Mouse (Mus musculus): ENCODE data around the gene Atp1a3. TPM values are rescaled to one million over a fixed set of nuclear protein-coding genes. Genes with fewer than 3 reads are reported as not detected.
"Not testable (repeated sequence)": the region's sequence is repeated elsewhere in the genome, so short reads cannot be mapped to it uniquely, and the experiment has no call there.

Gene Atp1a3
- total RNA-seq (2022), result 1 to 10 TPM in 2 of 4 experiments, under 1 TPM in 2; 0.60 to 3.3 (median 1.3) TPM

GRCm38 (mm10) chr7:25005421-25006065, at the start of gene Atp1a3:
Atp1a3 (minus strand) TSS chr7:25005958.
- DNase-seq (ENCODE audit: low spot score), result no peak

GRCm38 (mm10) chr7:25052587-25052986, 46.8 kb upstream of the Atp1a3 start:
- no peak for DNase-seq (ENCODE audit: low spot score)

GRCm38 (mm10) chr7:25049295-25049930, 43.7 kb upstream of the Atp1a3 start:
- no peak for DNase-seq (ENCODE audit: low spot score)

- DNase-seq (ENCODE audit: low spot score), result no peak
Observed at GRCm38 (mm10) chr7:25047363-25047762, 41.6 kb upstream of the Atp1a3 start.

- DNase-seq (ENCODE audit: low spot score), result not testable (repeated sequence)
Observed at GRCm38 (mm10) chr7:25044599-25044998, 38.8 kb upstream of the Atp1a3 start.

- DNase-seq (ENCODE audit: low spot score), result no peak
Observed at GRCm38 (mm10) chr7:25041921-25042320, 36.2 kb upstream of the Atp1a3 start.

GRCm38 (mm10) chr7:25035916-25036315, 30.2 kb upstream of the Atp1a3 start:
- peak; percentile 50 for DNase-seq (ENCODE audit: low spot score)

GRCm38 (mm10) chr7:25034796-25035195, 29.0 kb upstream of the Atp1a3 start:
- DNase-seq (ENCODE audit: low spot score), result no peak

- no peak for DNase-seq (ENCODE audit: low spot score)
Observed at GRCm38 (mm10) chr7:25031528-25031927, 25.8 kb upstream of the Atp1a3 start.

- peak; percentile 67 for DNase-seq (ENCODE audit: low spot score)
Observed at GRCm38 (mm10) chr7:25030032-25030753, 24.4 kb upstream of the Atp1a3 start.

- no peak for DNase-seq (ENCODE audit: low spot score)
Observed at GRCm38 (mm10) chr7:25026452-25026851, 20.7 kb upstream of the Atp1a3 start.

- no peak for DNase-seq (ENCODE audit: low spot score)
Observed at GRCm38 (mm10) chr7:25025855-25026439, 20.2 kb upstream of the Atp1a3 start.

GRCm38 (mm10) chr7:25011592-25011991, 5.8 kb upstream of the Atp1a3 start:
- no peak for DNase-seq (ENCODE audit: low spot score)

- DNase-seq (ENCODE audit: low spot score), result no peak
Observed at GRCm38 (mm10) chr7:25010090-25010913, 4.5 kb upstream of the Atp1a3 start.

- DNase-seq (ENCODE audit: low spot score), result no peak
Observed at GRCm38 (mm10) chr7:25009099-25009700, 3.4 kb upstream of the Atp1a3 start.

GRCm38 (mm10) chr7:25008635-25009034, 2.9 kb upstream of the Atp1a3 start:
- no peak for DNase-seq (ENCODE audit: low spot score)

- no peak for DNase-seq (ENCODE audit: low spot score)
Observed at GRCm38 (mm10) chr7:25007609-25008374, 2.0 kb upstream of the Atp1a3 start.

GRCm38 (mm10) chr7:25006586-25007364, 1.0 kb upstream of the Atp1a3 start:
- no peak for DNase-seq (ENCODE audit: low spot score)

- DNase-seq (ENCODE audit: low spot score), result no peak
Observed at GRCm38 (mm10) chr7:25006171-25006570, 413 bp upstream of the Atp1a3 start.

All from heart, adult 8-10 months (tissue).